Mouse (Mus musculus) hindbrain, embryonic 16.5 days (tissue): ENCODE data around the gene Atp2c2. TPM values are rescaled to one million over a fixed set of nuclear protein-coding genes. Genes with fewer than 3 reads are reported as not detected.

Experiments used
- ATAC-seq: fragments of 200-750 bp; cut with Nextera tagmentation; 2 replicates; pipeline ENCODE4 v1.8.0; 2017; ENCODE audit warnings: moderate TSS enrichment, moderate library complexity
- H3K27ac ChIP-seq: fragments of 300-500 bp; sonication (generic); 2 replicates; pipeline ENCODE4 v1.5.1; 2014; ENCODE audit warnings: low read depth, mild to moderate bottlenecking, control low read depth, low read length, moderate library complexity
- H3K27me3 ChIP-seq: fragments of 300-500 bp; sonication (generic); replicated peaks from 2 replicates; pipeline ENCODE4 v1.6.1; 2014; ENCODE audit warnings: low read length; ENCODE audit not compliant: control insufficient read depth, insufficient read depth
- H3K36me3 ChIP-seq: fragments of 300-500 bp; sonication (generic); 2 replicates; pipeline ENCODE4 v1.6.1; 2014; ENCODE audit warnings: mild to moderate bottlenecking, low read length, moderate library complexity, mixed read lengths; ENCODE audit not compliant: control insufficient read depth, insufficient read depth
- H3K4me1 ChIP-seq: fragments of 300-500 bp; sonication (generic); 2 replicates; pipeline ENCODE4 v1.6.1; 2014; ENCODE audit warnings: low read depth, low read length; ENCODE audit not compliant: control insufficient read depth, insufficient read depth
- H3K4me2 ChIP-seq: fragments of 300-500 bp; sonication (generic); 2 replicates; pipeline ENCODE4 v1.6.1; 2014; ENCODE audit warnings: mild to moderate bottlenecking, low read length, control low read depth, moderate library complexity
- H3K4me3 ChIP-seq: fragments of 300-500 bp; sonication (generic); 2 replicates; pipeline ENCODE4 v1.5.1; 2014; ENCODE audit warnings: mild to moderate bottlenecking, low read length, control low read depth, moderate library complexity
- H3K9ac ChIP-seq: fragments of 300-500 bp; sonication (generic); 2 replicates; pipeline ENCODE4 v1.6.1; 2014; ENCODE audit warnings: low read depth, mild to moderate bottlenecking, control low read depth, low read length, moderate library complexity
- H3K9me3 ChIP-seq: fragments of 300-500 bp; sonication (generic); 2 replicates; pipeline ENCODE4 v1.6.1; 2014; ENCODE audit warnings: mild to moderate bottlenecking, low read length, moderate library complexity; ENCODE audit not compliant: control insufficient read depth
- WGBS: fragments of 180-500 bp; shearing (Covaris S2); extraction: QIAGEN DNeasy Blood & Tissue Kit; methylation state at CpG from one replicate; pipeline ENCODE4 v1.1.7; 2014; 5-methylcytosine and 5-hydroxymethylcytosine counted together
- polyA plus RNA-seq: library from polyadenylated mRNA; unstranded; fragments of >200 nt; fragmentation: Nextera tagmentation; extraction: Ambion mirVana; gene quantifications from 2 replicates; pipeline ENCODE4 v1.2.1, GENCODE M21; 2015

The Atp2c2 gene
- 0.49 and 0.75 TPM in 2 replicates for polyA plus RNA-seq

GRCm38 (mm10) chr8:119699549-119700134 is at the start of gene Atp2c2:
Gene Atp2c2, plus strand, starts transcription at chr8:119700009.
- 3% methylated on average over 26 of the region's 26 CpGs for WGBS
- ATAC-seq, result no peak
- Histone ChIP-seq H3K27ac (no peak within 1 kb of the TSS), H3K4me1 (peaks cover 5% of the 10 kb centered on the region; the same call in 1 of the 2 replicates), H3K4me2 (no peak within 1 kb of the TSS; the same call in 1 of the 2 replicates), H3K36me3 (no peaks in the 10 kb centered on the region), H3K27me3 (peaks cover 29% of the 10 kb centered on the region), H3K9me3 (no peaks in the 10 kb centered on the region), H3K9ac (no peak within 1 kb of the TSS), H3K4me3 (no peak within 1 kb of the TSS)

GRCm38 (mm10) chr8:119651324-119651723 is 48.5 kb upstream of the Atp2c2 start:
- no peak overlapping the region for H3K4me2 ChIP-seq
- H3K4me1 ChIP-seq, result no peaks in the 10 kb centered on the region
- no peaks in the 10 kb centered on the region for H3K27me3 ChIP-seq
- no peaks in the 10 kb centered on the region for H3K36me3 ChIP-seq
- H3K27ac ChIP-seq, result no peak overlapping the region
- H3K4me3 ChIP-seq, result no peak overlapping the region
- no peak overlapping the region for H3K9ac ChIP-seq
- 82% methylated on average over 2 of the region's 2 CpGs for WGBS
- H3K9me3 ChIP-seq, result no peaks in the 10 kb centered on the region
- ATAC-seq, result no peak

GRCm38 (mm10) chr8:119656709-119657464 is 42.9 kb upstream of the Atp2c2 start:
- H3K27me3 ChIP-seq, result no peaks in the 10 kb centered on the region
- peaks cover 3% of the 10 kb centered on the region; the same call in 1 of the 2 replicates for H3K4me1 ChIP-seq
- no peak overlapping the region for H3K4me2 ChIP-seq
- H3K4me3 ChIP-seq, result no peak overlapping the region
- H3K36me3 ChIP-seq, result no peaks in the 10 kb centered on the region
- no peak overlapping the region for H3K27ac ChIP-seq
- H3K9me3 ChIP-seq, result no peaks in the 10 kb centered on the region
- no peak overlapping the region for H3K9ac ChIP-seq
- ATAC-seq, result no peak
- WGBS, result 63% methylated on average over 5 of the region's 5 CpGs

GRCm38 (mm10) chr8:119661081-119661480 is 38.7 kb upstream of the Atp2c2 start:
- WGBS, result 5% methylated on average over 9 of the region's 9 CpGs
- no peaks in the 10 kb centered on the region for H3K9me3 ChIP-seq
- H3K4me2 ChIP-seq, result no peak overlapping the region
- H3K4me3 ChIP-seq, result no peak overlapping the region
- H3K36me3 ChIP-seq, result no peaks in the 10 kb centered on the region
- ATAC-seq, result peak; percentile 74; the same call in 1 of the 2 replicates
- H3K4me1 ChIP-seq, result peaks cover 3% of the 10 kb centered on the region; the same call in 1 of the 2 replicates
- no peaks in the 10 kb centered on the region for H3K27me3 ChIP-seq
- no peak overlapping the region for H3K9ac ChIP-seq
- no peak overlapping the region for H3K27ac ChIP-seq

GRCm38 (mm10) chr8:119661892-119662291 is 37.9 kb upstream of the Atp2c2 start:
- no peak overlapping the region for H3K27ac ChIP-seq
- WGBS, result 62% methylated on average over 6 of the region's 6 CpGs
- no peak overlapping the region for H3K4me2 ChIP-seq
- no peaks in the 10 kb centered on the region for H3K36me3 ChIP-seq
- ATAC-seq, result no peak
- no peaks in the 10 kb centered on the region for H3K9me3 ChIP-seq
- H3K4me1 ChIP-seq, result peaks cover 6% of the 10 kb centered on the region; the same call in 1 of the 2 replicates
- no peak overlapping the region for H3K4me3 ChIP-seq
- no peak overlapping the region for H3K9ac ChIP-seq
- no peaks in the 10 kb centered on the region for H3K27me3 ChIP-seq

GRCm38 (mm10) chr8:119663440-119663839 is 36.4 kb upstream of the Atp2c2 start:
- H3K27me3 ChIP-seq, result no peaks in the 10 kb centered on the region
- H3K4me3 ChIP-seq, result no peak overlapping the region
- no peaks in the 10 kb centered on the region for H3K36me3 ChIP-seq
- no peak overlapping the region for H3K27ac ChIP-seq
- H3K9me3 ChIP-seq, result no peaks in the 10 kb centered on the region
- WGBS, result 51% methylated on average over 11 of the region's 11 CpGs
- no peak overlapping the region for H3K4me2 ChIP-seq
- no peak for ATAC-seq
- peaks cover 6% of the 10 kb centered on the region; the same call in 1 of the 2 replicates for H3K4me1 ChIP-seq
- H3K9ac ChIP-seq, result no peak overlapping the region

GRCm38 (mm10) chr8:119665270-119665669 is 34.5 kb upstream of the Atp2c2 start:
- no peaks in the 10 kb centered on the region for H3K9me3 ChIP-seq
- no peak for ATAC-seq
- 71% methylated on average over 6 of the region's 6 CpGs for WGBS
- no peaks in the 10 kb centered on the region for H3K27me3 ChIP-seq
- H3K4me1 ChIP-seq, result peaks cover 6% of the 10 kb centered on the region; the same call in 1 of the 2 replicates
- H3K36me3 ChIP-seq, result no peaks in the 10 kb centered on the region
- H3K9ac ChIP-seq, result no peak overlapping the region
- H3K4me3 ChIP-seq, result no peak overlapping the region
- no peak overlapping the region for H3K4me2 ChIP-seq
- H3K27ac ChIP-seq, result no peak overlapping the region

GRCm38 (mm10) chr8:119666219-119666951 is 33.4 kb upstream of the Atp2c2 start, which contains the start of gene Wfdc1:
Gene Wfdc1, plus strand, starts transcription at chr8:119666365.
- Histone ChIP-seq H3K9ac (no peak within 1 kb of the TSS), H3K4me1 (peaks cover 3% of the 10 kb centered on the region; the same call in 1 of the 2 replicates), H3K36me3 (no peaks in the 10 kb centered on the region), H3K27ac (no peak within 1 kb of the TSS), H3K4me2 (peak within 1 kb of the TSS; percentile 9), H3K27me3 (no peaks in the 10 kb centered on the region), H3K9me3 (no peaks in the 10 kb centered on the region), H3K4me3 (no peak within 1 kb of the TSS)
- 0 out of 2 replicates have a peak, but pooled peaks have one; percentile 42 for ATAC-seq
- WGBS, result 24% methylated on average over 14 of the region's 14 CpGs

- Histone ChIP-seq H3K4me2 (no peak overlapping the region), H3K27ac (no peak overlapping the region), H3K9ac (no peak overlapping the region), H3K4me3 (no peak overlapping the region), H3K36me3 (no peaks in the 10 kb centered on the region), H3K27me3 (no peaks in the 10 kb centered on the region), H3K9me3 (no peaks in the 10 kb centered on the region), H3K4me1 (peaks cover 3% of the 10 kb centered on the region; the same call in 1 of the 2 replicates)
- 60% methylated on average over 9 of the region's 9 CpGs for WGBS
- ATAC-seq, result no peak
Observed at GRCm38 (mm10) chr8:119668447-119668846, 31.4 kb upstream of the Atp2c2 start.
